Mouse (Mus musculus) liver, embryonic 16.5 days (tissue): ENCODE measurements around the gene Xkr8. TPM values are rescaled to one million over a fixed set of nuclear protein-coding genes. Genes with fewer than 3 reads are reported as not detected.
"Not testable (repeated sequence)": the region's sequence is repeated elsewhere in the genome, so short reads cannot be mapped to it uniquely, and the experiment has no call there.

Source experiments
- ATAC-seq: fragments of 200-750 bp; cut with Nextera tagmentation; 2 replicates; pipeline ENCODE4 v1.8.0; 2017; ENCODE audit warnings: low read depth, mild to moderate bottlenecking, moderate number of reproducible peaks, moderate library complexity
- H3K27ac ChIP-seq: fragments of 300-500 bp; sonication (generic); 2 replicates; pipeline ENCODE4 v1.5.1; 2014; ENCODE audit warnings: mild to moderate bottlenecking, low read length
- H3K27me3 ChIP-seq: fragments of 300-500 bp; sonication (generic); 2 replicates; pipeline ENCODE4 v1.6.1; 2014; ENCODE audit warnings: low read depth, low read length, mixed read lengths; ENCODE audit not compliant: control insufficient read depth, insufficient read depth
- H3K36me3 ChIP-seq: fragments of 300-500 bp; sonication (generic); 2 replicates; pipeline ENCODE4 v1.6.1; 2014; ENCODE audit warnings: mild to moderate bottlenecking; ENCODE audit not compliant: control insufficient read depth, insufficient read depth
- H3K4me1 ChIP-seq: fragments of 300-500 bp; sonication (generic); 2 replicates; pipeline ENCODE4 v1.6.1; 2014; ENCODE audit warnings: low read depth, low read length, mixed read lengths; ENCODE audit not compliant: control insufficient read depth
- H3K4me2 ChIP-seq: fragments of 300-500 bp; sonication (generic); 2 replicates; pipeline ENCODE4 v1.6.1; 2014; ENCODE audit warnings: low read depth, low read length, mixed read lengths
- H3K4me3 ChIP-seq: fragments of 300-500 bp; sonication (generic); 2 replicates; pipeline ENCODE4 v1.5.1; 2014; ENCODE audit warnings: low read depth, mild to moderate bottlenecking, low read length
- H3K9ac ChIP-seq: fragments of 300-500 bp; sonication (generic); 2 replicates; pipeline ENCODE4 v1.6.1; 2014; ENCODE audit warnings: low read depth, low read length
- H3K9me3 ChIP-seq: fragments of 300-500 bp; sonication (generic); replicated peaks from 2 replicates; pipeline ENCODE4 v1.6.1; 2016; ENCODE audit warnings: low read length; ENCODE audit not compliant: control insufficient read depth
- WGBS: fragments of 180-500 bp; shearing (Covaris S2); extraction: QIAGEN DNeasy Blood & Tissue Kit; methylation state at CpG from one replicate; pipeline ENCODE4 v1.1.7; 2014; ENCODE audit not compliant: insufficient replicate concordance; 5-methylcytosine and 5-hydroxymethylcytosine counted together
- polyA plus RNA-seq: library from polyadenylated mRNA; unstranded; fragments of >200 nt; fragmentation: Nextera tagmentation; extraction: Ambion mirVana; gene quantifications from 2 replicates; pipeline ENCODE4 v1.2.1, GENCODE M21; 2015

The Xkr8 gene
- 2.5 and 3.9 TPM in 2 replicates for polyA plus RNA-seq

DNA sequence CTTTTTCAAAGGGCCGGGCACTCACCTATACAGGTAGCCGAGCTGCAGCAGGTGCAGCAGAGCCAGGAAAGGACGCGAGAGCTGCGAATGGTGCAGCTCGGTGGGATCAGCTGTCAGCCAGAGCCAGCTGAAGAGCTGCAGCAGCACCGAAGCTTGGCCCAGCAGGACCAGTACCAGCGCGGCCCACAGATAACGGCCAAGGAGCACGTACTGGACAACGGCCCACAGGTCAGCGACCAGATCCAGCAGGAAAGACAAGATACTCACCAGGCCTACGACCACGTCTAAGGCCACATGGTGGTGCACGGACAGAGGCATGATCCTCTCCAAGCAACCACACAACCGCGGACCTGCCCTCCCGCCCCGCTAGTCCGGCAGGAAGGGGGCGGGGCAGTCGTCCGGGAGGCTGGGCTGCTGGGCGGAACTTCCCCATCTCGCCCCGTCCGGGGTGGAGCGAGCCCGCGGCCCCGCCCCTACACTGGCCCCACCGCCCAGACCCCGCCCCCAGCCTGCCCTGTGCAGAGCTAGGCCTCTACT, at the start of gene Xkr8:
TSS of gene Xkr8 (minus strand) at position 399 of the 537 bp plus-strand sequence.
- peaks cover 23% of the 10 kb centered on the region for H3K4me1 ChIP-seq
- H3K36me3 ChIP-seq = no peaks in the 10 kb centered on the region
- no peaks in the 10 kb centered on the region for H3K9me3 ChIP-seq
- ATAC-seq = peak; percentile 91
- no peaks in the 10 kb centered on the region for H3K27me3 ChIP-seq
- H3K4me2 ChIP-seq = peak within 1 kb of the TSS; percentile 88
- H3K27ac ChIP-seq = no peak within 1 kb of the TSS
- peak within 1 kb of the TSS; percentile 51 for H3K9ac ChIP-seq
- peak within 1 kb of the TSS; percentile 66 for H3K4me3 ChIP-seq
- WGBS = 1% methylated on average over 34 of the region's 34 CpGs

DNA sequence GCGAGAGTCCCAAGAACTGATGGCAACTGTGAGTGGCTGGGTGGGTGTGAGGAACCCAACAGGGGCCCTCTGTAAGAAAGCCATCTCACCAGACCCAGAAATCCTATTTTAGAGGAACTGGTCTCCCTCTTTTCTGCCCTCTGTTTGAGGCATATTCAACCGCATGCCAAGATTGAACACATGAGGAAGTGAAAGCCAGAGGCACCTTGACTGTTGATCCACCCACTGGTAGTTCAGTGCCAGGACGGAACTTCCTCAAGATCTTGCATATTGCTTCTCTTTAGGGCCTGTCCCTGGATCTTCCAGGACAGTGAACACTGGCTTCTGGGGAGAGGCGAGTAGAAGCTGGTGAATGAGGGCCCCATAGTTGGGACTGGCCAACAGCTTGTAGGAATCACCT, 47.9 kb upstream of the Xkr8 start:
- Histone ChIP-seq H3K9ac (no peak overlapping the region), H3K9me3 (no peaks in the 10 kb centered on the region), H3K27ac (no peak overlapping the region), H3K4me3 (no peak overlapping the region), H3K36me3 (peaks cover 43% of the 10 kb centered on the region), H3K4me1 (no peaks in the 10 kb centered on the region), H3K4me2 (no peak overlapping the region), H3K27me3 (no peaks in the 10 kb centered on the region)
- no peak for ATAC-seq
- 75% methylated on average over 4 of the region's 4 CpGs for WGBS

DNA sequence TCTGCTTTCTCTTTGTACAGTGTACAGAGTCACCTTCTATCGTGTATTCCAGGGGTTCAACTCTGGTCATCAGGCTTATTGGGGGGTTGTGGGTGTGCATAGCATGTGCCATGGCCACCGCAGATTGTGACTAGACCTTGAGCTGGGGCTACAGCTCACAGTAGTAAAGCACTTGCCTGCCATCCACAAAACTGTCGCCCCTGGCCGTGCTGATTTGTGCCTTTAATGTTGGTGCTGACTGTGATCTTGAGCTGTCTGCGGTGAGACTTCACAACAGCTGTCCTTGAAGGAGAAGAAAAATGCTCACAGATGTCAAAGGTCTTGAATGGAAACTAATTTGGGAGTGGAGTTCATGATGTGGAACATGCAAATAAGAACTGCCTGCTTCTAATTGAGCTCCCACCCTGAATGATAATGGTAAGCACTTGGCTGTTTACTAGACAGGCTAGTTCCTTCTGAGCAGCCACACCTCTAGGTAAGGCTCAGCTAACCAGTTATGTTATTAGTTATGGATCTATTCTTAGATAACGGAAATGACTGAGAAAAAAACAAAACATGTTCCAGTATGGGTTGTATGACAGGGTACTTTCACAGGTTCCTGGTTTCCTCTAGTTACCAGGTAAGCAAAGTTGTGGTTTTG, 46.3 kb upstream of the Xkr8 start:
- no peak overlapping the region for H3K4me3 ChIP-seq
- H3K9ac ChIP-seq = no peak overlapping the region
- H3K4me1 ChIP-seq = no peaks in the 10 kb centered on the region
- H3K27ac ChIP-seq = no peak overlapping the region
- peaks cover 58% of the 10 kb centered on the region for H3K36me3 ChIP-seq
- no peak overlapping the region for H3K4me2 ChIP-seq
- 84% methylated on average over 6 of the region's 6 CpGs for WGBS
- no peaks in the 10 kb centered on the region for H3K27me3 ChIP-seq
- H3K9me3 ChIP-seq = no peaks in the 10 kb centered on the region
- ATAC-seq = no peak

DNA sequence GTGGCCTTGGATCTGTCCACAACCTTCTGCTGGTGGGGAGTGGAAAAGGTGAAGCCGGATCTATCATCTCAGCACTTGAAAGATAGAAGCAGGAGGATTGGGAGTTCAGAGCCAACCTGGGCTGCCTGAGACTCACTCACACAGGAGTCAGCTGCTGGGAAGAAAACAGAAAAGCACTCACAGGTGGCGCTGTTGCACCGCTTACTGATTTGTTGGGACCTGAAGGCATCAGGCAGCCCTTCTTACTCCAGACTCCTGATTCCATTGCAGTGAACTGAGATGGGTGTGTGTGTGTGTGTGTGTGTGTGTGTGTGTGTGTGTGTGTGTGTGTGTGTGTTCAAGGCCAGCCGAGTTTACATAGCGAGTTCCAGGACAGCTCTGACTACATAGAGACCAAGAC, 44.4 kb upstream of the Xkr8 start:
- Histone ChIP-seq H3K27me3 (no peaks in the 10 kb centered on the region), H3K9ac (no peak overlapping the region), H3K4me2 (no peak overlapping the region), H3K36me3 (peaks cover 73% of the 10 kb centered on the region), H3K4me1 (no peaks in the 10 kb centered on the region), H3K4me3 (no peak overlapping the region), H3K9me3 (no peaks in the 10 kb centered on the region), H3K27ac (no peak overlapping the region)
- 77% methylated on average over 5 of the region's 5 CpGs for WGBS
- ATAC-seq = no peak

DNA sequence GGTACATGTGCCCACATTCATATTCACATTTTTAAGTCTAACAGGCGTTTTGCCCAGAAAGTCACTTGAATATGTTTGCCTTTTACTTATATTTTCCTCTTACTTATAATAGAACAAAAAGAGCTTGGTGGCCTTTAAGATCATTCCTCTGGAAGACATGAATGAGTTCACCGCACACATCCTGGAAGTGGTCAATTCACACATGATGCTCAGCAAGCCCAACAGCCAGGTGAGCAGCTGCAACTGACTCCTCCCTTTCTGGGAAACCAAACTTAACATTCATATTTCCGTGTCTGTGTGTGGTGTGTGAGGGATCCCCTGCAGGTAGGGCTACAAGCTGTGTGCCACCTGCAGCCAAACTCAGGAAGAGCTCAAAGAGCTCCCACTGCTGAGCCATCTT, 42.6 kb upstream of the Xkr8 start:
- no peak overlapping the region for H3K27ac ChIP-seq
- 77% methylated on average over 3 of the region's 3 CpGs for WGBS
- no peak overlapping the region for H3K9ac ChIP-seq
- no peaks in the 10 kb centered on the region for H3K9me3 ChIP-seq
- H3K4me3 ChIP-seq = no peak overlapping the region
- H3K4me2 ChIP-seq = no peak overlapping the region
- peaks cover 86% of the 10 kb centered on the region for H3K36me3 ChIP-seq
- H3K27me3 ChIP-seq = no peaks in the 10 kb centered on the region
- ATAC-seq = no peak
- H3K4me1 ChIP-seq = no peaks in the 10 kb centered on the region

DNA sequence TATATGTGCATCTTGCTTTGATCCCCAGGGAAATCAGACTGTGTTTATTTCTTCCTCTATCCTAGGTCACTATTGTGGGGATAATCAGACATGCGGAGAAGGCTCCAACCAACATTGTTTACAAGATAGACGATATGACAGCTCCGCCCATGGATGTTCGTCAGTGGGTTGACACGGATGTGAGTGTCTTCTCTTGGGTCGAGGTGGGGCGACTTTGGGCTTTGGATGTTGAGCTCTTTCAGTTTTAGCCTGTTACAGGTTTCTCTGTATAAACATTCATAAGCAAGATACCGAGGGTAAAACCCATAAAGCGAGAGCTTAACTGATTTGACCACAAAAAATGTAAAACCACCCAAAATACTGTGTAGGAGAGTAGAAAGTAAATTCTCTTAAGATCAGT, 39.4 kb upstream of the Xkr8 start:
- Histone ChIP-seq H3K36me3 (peaks cover 58% of the 10 kb centered on the region), H3K4me3 (no peak overlapping the region), H3K27me3 (no peaks in the 10 kb centered on the region), H3K27ac (no peak overlapping the region), H3K4me2 (no peak overlapping the region), H3K9me3 (no peaks in the 10 kb centered on the region), H3K9ac (no peak overlapping the region), H3K4me1 (peaks cover 11% of the 10 kb centered on the region)
- WGBS = 85% methylated on average over 9 of the region's 9 CpGs
- ATAC-seq = no peak

DNA sequence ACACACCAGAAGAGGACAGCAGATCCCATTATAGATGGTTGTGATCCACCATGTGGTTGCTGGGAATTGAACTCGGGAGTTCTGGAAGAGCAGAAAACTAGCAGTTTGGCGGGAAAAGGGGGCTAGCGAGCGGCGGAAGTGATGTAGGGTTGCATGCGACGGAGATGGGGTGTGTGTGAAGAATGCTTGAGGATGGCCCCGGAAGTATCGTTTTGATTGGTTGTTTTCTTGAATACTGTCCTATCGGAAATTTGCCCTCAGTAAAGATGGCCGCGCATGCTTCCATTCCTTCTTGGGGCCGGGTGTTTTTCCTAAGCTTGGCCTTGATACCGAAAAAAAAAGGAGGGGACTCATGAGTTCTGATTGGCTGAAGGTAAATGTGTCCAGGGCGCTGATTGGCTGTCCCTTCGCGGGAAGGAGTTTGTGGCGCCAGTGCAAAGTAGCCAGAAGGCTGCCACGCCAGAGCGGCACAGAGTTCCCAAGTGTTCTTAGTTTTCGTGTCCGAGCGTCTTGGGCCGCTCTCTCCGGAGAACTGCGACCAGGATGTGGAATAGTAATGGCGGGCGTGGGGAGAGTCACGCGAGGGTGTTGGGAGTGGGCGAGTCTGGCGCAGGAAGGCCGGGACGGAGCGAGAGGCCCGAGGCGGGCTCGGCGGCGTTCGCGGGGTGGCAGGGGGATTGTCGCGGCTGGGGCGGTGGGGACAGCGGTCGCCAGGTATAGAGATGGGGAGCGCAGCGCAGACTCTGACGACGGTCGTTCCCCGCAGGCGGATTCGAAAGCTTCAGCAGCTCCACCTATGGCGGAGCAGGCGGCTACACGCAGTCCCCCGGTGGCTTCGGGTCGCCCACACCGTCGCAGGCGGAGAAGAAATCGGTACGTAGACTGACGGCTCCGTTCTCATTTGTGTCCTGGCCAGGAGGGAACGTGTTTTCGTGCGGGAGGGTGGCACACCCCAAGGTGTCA, 35.8 kb upstream of the Xkr8 start, which contains the start of gene Rpa2:
TSS of gene Rpa2 (plus strand) at position 419 of the 963 bp plus-strand sequence.
- H3K27ac ChIP-seq = peak within 1 kb of the TSS; percentile 69
- no peaks in the 10 kb centered on the region for H3K9me3 ChIP-seq
- peak within 1 kb of the TSS; percentile 80 for H3K9ac ChIP-seq
- 0% methylated on average over 70 of the region's 71 CpGs for WGBS
- H3K4me2 ChIP-seq = peak within 1 kb of the TSS; percentile 79
- H3K4me3 ChIP-seq = peak within 1 kb of the TSS; percentile 83
- H3K4me1 ChIP-seq = peaks cover 11% of the 10 kb centered on the region
- H3K36me3 ChIP-seq = peaks cover 26% of the 10 kb centered on the region
- peak; percentile 95 for ATAC-seq
- no peaks in the 10 kb centered on the region for H3K27me3 ChIP-seq

DNA sequence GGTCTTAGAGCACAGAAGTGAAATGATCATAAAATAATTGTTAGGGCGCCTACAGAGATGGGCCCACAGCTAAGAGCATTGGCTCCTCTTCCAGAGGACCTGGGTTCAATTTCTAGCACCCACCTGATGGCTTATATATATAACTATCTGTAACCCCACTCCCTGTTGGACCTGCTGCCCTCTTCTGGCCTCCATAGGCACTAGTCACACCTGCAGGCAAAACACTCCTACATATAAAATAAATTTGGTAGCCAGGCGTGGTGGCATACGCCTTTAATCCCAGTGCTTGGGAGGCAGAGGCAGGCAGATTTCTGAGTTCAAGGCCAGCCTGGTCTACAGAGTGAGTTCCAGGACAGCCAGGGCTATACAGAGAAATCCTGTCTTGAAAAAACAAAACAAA, 30.8 kb upstream of the Xkr8 start:
- H3K9me3 ChIP-seq, H3K36me3 ChIP-seq, H3K4me3 ChIP-seq, H3K4me2 ChIP-seq, H3K9ac ChIP-seq, H3K27me3 ChIP-seq, ATAC-seq, H3K4me1 ChIP-seq, H3K27ac ChIP-seq: not testable (repeated sequence)
- 59% methylated on average over 3 of the region's 3 CpGs for WGBS

DNA sequence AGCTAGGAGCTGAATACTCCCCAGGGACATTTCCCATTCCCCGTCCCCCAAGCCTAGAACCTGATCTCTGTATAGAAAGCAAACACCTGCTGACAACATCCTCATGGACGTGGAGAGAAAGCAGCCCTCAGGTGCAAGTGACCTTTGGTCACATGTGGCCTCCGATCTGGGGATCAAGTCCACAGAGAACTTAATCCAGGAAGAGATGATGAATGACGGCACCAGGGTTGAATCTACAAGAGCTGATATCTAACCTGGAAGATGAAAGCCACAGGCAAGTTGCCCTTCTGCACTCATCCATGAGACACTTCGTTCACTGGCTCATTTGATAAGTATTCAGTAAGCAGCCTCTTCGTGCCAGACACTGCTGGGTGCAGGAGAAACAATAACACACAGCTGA, 30.3 kb upstream of the Xkr8 start:
- Histone ChIP-seq H3K4me1 (peaks cover 5% of the 10 kb centered on the region), H3K9ac (no peak overlapping the region), H3K36me3 (no peaks in the 10 kb centered on the region), H3K27ac (no peak overlapping the region), H3K9me3 (no peaks in the 10 kb centered on the region), H3K4me2 (no peak overlapping the region), H3K27me3 (peaks cover 11% of the 10 kb centered on the region), H3K4me3 (no peak overlapping the region)
- 57% methylated on average over 6 of the region's 6 CpGs for WGBS
- no peak for ATAC-seq
